Mouse (Mus musculus): ENCODE measurements around the gene Gpr182. TPM values are rescaled to one million over a fixed set of nuclear protein-coding genes. Genes with fewer than 3 reads are reported as not detected.
A peak's percentile ranks its signal among the peaks of the same experiment; 100 is the strongest.

The Gpr182 gene
- total and polyA plus RNA-seq, 3 experiments = 0.13 TPM; not detected in 2

DNA sequence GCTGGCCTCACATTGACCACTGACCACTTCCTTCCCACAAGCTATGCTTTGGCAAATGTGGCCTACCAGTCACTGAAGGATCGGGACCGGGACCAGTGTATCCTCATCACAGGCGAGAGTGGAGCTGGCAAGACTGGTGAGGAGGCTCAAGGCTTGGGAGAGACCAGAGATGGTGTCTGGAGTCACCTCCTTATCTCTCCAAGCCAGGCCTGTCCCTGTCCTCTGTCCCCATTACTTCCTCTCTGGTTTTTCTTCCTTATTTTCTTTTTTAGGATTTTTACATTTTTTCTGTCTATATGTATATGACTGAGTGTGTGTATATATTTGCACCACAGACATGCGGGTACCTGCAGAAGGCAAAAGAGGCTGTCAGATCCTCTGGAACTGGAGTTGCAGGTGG lies 45.7 kb downstream of the Gpr182 start:
- no peak overlapping the region for H3K27ac ChIP-seq (ENCODE audit: insufficient read depth, low read depth)
- TF ChIP-seq MAX (IDR thresholded peaks at IDR 0.05; ENCODE audit: low read length) (no peak), E2F4 (IDR thresholded peaks at IDR 0.05; ENCODE audit: insufficient replicate concordance, low read depth, low read length) (no peak), POLR2A (IDR thresholded peaks at IDR 0.05; ENCODE audit: low read depth, low read length) (no peak), TCF12 (IDR thresholded peaks at IDR 0.05; ENCODE audit: low read depth, low read length) (no peak), ZMIZ1 (IDR thresholded peaks at IDR 0.05; ENCODE audit: low read depth, low read length) (no peak), MYC (IDR thresholded peaks at IDR 0.05; ENCODE audit: low read depth, low read length) (no peak), ELF1 (IDR thresholded peaks at IDR 0.05; ENCODE audit: low read depth, low read length) (no peak), RCOR1 (conservative IDR thresholded peaks at IDR 0.05; ENCODE audit: low read depth, low read length) (no peak), HCFC1 (IDR thresholded peaks at IDR 0.05; ENCODE audit: low read depth, low read length) (no peak), SMC3 (IDR thresholded peaks at IDR 0.05; ENCODE audit: low read depth, low read length) (no peak), EP300 (IDR thresholded peaks at IDR 0.05; ENCODE audit: low read length) (no peak), CHD1 (IDR thresholded peaks at IDR 0.05; ENCODE audit: low read depth, low read length) (no peak), SIN3A (IDR thresholded peaks at IDR 0.05; ENCODE audit: low read length) (no peak), ZKSCAN1 (IDR thresholded peaks at IDR 0.05; ENCODE audit: borderline replicate concordance, low read depth, low read length) (no peak), MAFK (IDR thresholded peaks at IDR 0.05; ENCODE audit: insufficient replicate concordance, low read length) (no peak), MEF2A (IDR thresholded peaks at IDR 0.05; ENCODE audit: borderline replicate concordance, low read depth, low read length) (no peak)
- no peak overlapping the region for H3K4me2 ChIP-seq (ENCODE audit: insufficient read depth, low read depth, poor library complexity, severe bottlenecking)
- H3K27me3 ChIP-seq (replicated peaks) = no peaks in the 10 kb centered on the region
- no peaks in the 10 kb centered on the region for H3K9me3 ChIP-seq (replicated peaks; ENCODE audit: low read length)
- no peaks in the 10 kb centered on the region for H3K79me2 ChIP-seq (replicated peaks; ENCODE audit: control insufficient read depth, extremely low read depth, insufficient read depth, poor library complexity, severe bottlenecking)
- dilution Hi-C loops (cut with MboI; ENCODE audit: extremely low pct_ligation_motif_present, extremely low pct_unique_long_range_greater_than_20kb, low sequenced_read_pairs) (no loop called here), in situ Hi-C loops (cut with MboI; ENCODE audit: low pct_ligation_motif_present, low pct_unique_long_range_greater_than_20kb, low sequenced_read_pairs) (no loop called here)
- H3K36me3 ChIP-seq (replicated peaks in 1 of 2; ENCODE audit: control insufficient read depth in 1 of 2, insufficient read depth in 1 of 2, low read length in 1 of 2) = no peaks in the 10 kb centered on the region
- H3K4me3 ChIP-seq (replicated peaks in 1 of 3; ENCODE audit: low read depth in 2 of 3, low read length in 2 of 3, poor library complexity in 1 of 3) = no peak overlapping the region
- DNase-seq (ENCODE audit: extremely low read depth) = no peak
- no peak overlapping the region for H3K9ac ChIP-seq (ENCODE audit: insufficient read depth, low read depth)
- peaks cover 0 to 5% of the 10 kb centered on the region in 2 experiments; a peak in 1 of 4 replicates for H3K4me1 ChIP-seq (ENCODE audit: control insufficient read depth in 1 of 2, insufficient read depth in 2 of 2)

DNA sequence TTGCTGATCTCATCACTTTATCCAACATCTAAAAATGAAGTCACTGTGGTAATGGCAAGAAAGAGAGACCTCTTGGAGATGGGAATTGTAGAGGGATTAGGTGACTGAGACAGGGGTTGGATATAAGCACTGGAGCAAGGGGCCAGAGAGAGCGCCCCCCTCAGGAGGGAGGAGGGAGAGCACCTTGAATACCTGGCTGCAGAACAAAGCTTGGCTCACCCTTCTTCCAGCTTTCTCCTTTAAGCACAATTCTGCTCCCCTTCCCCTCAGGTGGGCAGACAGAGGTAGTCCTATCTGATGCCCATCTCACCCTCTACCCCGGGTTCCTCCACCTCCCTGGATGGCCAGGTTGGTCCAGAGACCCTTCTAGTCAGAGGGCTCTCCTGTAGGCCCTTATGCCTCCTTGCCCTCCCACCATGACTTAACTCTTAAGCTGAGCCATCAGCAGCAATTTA lies 46.7 kb downstream of the Gpr182 start, which contains the start of gene Myo1a:
TSS of gene Myo1a (plus strand) at position 405 of the 455 bp plus-strand sequence.
- Histone ChIP-seq H3K79me2 (replicated peaks; ENCODE audit: control insufficient read depth, extremely low read depth, insufficient read depth, poor library complexity, severe bottlenecking) (no peaks in the 10 kb centered on the region), H3K4me3 (replicated peaks in 1 of 3; ENCODE audit: low read depth in 2 of 3, low read length in 2 of 3, poor library complexity in 1 of 3) (no peak within 1 kb of the TSS), H3K4me1 (ENCODE audit: control insufficient read depth in 1 of 2, insufficient read depth in 2 of 2) (peaks cover 0 to 2% of the 10 kb centered on the region in 2 experiments; a peak in 1 of 4 replicates), H3K4me2 (ENCODE audit: insufficient read depth, low read depth, poor library complexity, severe bottlenecking) (no peak within 1 kb of the TSS), H3K27me3 (replicated peaks) (no peaks in the 10 kb centered on the region), H3K36me3 (replicated peaks in 1 of 2; ENCODE audit: control insufficient read depth in 1 of 2, insufficient read depth in 1 of 2, low read length in 1 of 2) (peaks cover 0 to 6% of the 10 kb centered on the region in 2 experiments), H3K9ac (ENCODE audit: insufficient read depth, low read depth) (no peak within 1 kb of the TSS), H3K27ac (ENCODE audit: insufficient read depth, low read depth) (no peak within 1 kb of the TSS), H3K9me3 (replicated peaks; ENCODE audit: low read length) (no peaks in the 10 kb centered on the region)
- DNase-seq (ENCODE audit: extremely low read depth) = no peak
- dilution Hi-C loops (cut with MboI; ENCODE audit: extremely low pct_ligation_motif_present, extremely low pct_unique_long_range_greater_than_20kb, low sequenced_read_pairs) (no loop called here), in situ Hi-C loops (cut with MboI; ENCODE audit: low pct_ligation_motif_present, low pct_unique_long_range_greater_than_20kb, low sequenced_read_pairs) (no loop called here)
- TF ChIP-seq MXI1 (IDR thresholded peaks at IDR 0.05; ENCODE audit: low read depth, low read length) = no peak
- peak; percentile 28 to 45; a peak in 3 of 4 replicates for TF ChIP-seq CTCF (conservative IDR thresholded peaks at IDR 0.05 in 1 of 2, IDR thresholded peaks at IDR 0.05 in 1 of 2; ENCODE audit: low read depth in 2 of 2, low read length in 2 of 2)
